Mouse (Mus musculus) MEL-GATA-1-ER (cell line): ENCODE results near the gene Il27ra.

Source experiments
- DNase-seq: peaks from one replicate; pipeline ENCODE4 v3.0.0-alpha.2; 2012; ENCODE audit warnings: low read depth; ENCODE audit errors: extremely low read depth

Il27ra gene

DNA sequence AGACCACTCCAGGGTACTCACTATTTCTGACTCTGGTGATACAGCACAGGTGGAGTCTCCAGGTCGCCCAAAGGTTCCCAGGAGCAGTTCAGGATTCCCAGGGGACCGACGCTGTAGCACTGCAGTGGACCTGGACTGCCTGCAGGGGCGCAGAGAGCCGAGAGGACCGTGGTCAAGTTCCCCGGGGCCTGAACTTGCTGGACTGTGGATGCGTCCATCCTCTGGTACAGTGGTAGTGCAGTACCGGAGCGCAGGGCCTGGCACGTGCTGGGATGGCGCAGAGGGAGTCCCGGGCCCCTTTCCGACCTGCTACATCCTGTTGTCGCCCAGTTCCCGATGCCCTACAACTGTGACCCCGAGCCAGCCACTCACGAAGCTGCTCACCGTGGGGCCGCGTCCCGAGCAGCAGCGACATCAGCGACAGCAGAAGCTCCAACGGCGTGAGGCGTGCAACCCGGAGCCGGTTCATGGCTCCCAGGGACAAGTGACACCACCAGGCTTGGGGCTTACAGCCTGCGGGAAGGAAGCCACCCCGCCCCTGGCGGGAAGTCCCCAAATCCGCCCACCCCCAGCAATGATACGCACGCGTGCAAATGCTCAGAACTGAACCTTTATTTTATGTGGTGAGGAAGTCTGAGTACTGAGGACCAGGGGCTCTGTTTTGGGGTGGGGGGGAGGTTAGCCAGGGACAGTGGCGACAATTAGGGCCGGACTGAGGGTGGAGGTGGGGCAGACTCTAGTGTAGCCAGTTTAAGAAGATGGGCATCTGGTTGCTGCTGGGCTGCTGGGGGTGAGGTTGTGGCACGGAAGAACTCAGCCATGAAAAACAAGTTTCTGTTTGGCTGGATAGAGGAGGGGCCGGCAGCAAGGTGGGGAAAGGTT, at the start of gene Il27ra:
Il27ra (minus strand) TSS at position 524 of the 882 bp plus-strand sequence.
- peak; percentile 68 for DNase-seq

DNA sequence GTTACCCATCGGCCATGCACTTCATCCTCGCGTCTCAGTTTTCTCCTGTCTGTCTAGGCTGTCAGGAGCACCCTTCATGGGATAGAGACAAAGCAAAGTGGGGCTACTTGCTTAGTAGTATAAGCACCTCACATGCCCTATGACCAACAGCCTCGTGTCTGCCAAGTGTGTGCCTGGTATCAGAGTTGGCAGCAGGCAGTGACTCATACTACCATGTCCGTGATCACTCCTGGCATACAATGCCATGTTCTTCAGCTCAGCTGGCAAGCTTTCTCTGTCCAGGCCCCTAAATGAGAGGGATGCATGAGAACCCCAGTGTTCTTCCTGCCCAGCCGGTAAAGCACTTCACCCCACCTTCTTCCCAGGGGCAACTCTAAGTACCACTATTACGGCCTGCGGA, 48.2 kb upstream of the Il27ra start:
- no peak for DNase-seq

DNA sequence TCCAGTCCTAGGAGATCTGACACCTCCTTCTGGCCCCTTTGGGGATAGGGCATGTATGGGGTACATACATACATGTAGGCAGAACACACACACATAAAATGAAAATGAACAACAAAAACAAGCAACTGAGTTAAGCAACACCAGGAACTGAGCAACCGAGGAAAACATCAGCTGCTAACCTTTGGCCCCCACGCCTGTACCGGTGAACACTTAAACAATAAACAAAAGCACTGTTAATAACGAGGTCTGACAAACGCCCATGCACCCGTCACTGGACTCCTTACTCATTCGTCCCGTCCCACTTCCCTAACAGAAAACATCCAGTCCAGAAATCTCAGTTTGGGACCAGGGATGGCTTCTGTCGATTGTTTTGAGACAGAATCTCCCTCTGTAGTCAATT, 46.9 kb upstream of the Il27ra start:
- no peak for DNase-seq

DNA sequence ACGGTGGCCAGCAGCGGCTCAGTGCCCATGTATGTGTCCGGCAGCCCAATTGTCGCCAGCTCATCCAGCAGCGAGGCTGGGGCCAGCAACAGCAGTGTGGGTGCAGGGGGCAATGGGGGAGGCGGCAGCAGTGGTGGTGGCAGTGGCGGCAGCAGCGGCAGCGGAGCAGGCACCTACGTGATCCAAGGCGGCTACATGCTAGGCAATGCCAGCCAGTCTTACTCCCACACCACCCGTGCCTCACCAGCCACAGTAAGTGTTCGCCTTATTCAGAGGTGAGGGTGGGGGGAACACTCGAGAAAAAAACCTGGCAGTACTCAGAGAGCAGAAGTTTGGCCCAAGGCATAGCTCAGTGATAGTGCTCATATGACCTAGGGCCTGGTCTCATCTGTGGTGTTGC, 45.4 kb upstream of the Il27ra start:
- DNase-seq = no peak

DNA sequence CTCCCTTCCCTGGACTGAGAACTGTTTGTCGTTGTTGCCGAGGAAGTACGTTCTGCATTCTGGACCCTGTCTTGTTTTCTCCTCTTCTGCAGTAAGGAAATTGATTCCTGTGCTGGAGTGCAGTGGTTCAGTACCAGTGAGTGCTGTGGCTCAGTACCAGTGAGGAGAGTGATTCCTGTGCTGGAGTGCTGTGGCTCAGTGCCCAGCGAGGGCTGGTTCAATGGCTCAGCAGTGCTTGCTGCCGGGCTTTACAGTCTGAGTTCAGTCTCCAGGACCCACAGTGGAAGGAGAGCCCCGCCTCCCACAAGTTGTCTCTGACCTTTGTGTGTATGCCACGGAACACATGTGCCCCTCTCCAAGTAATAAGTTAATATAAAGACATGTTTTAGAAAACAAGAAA, 44.8 kb upstream of the Il27ra start:
- no peak for DNase-seq

DNA sequence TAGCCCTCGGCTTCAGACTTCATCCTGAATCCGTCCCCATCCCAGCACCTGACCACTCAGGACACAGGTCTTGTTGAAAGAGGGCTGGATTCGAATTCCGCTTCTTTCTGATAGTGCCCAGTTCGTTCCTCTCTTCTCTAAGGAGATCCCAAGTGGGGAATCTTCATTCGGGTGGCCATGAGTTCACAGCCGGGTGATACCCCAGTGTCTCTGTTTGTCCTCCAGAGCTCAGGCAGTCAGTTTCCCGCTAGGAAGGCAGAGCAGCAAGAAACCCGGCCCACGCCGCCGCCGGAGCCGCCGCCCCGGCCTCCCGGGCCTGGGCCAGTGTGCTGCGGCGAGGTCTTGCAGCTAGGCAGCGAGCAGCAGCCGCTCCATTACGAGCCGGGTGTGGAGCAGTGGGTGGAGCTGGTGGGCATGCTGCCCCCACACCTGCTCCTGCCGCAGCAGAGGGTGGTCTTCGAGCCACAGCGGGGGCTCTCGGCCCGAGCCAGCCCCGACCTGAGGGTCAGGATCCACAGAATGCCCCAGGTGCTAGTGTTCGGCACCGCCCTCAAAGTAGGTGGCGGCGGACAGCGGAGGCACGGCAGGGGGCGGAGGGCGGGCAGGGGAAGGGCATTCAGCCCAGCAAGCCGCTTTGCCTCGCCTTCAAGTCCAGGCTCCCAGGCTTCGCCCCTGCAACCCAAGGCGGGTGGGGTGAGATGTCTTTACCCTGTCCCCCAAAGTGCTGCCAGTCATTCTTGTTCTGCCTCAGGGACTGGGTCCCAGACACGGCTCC, 42.1 kb upstream of the Il27ra start:
- no peak for DNase-seq

DNA sequence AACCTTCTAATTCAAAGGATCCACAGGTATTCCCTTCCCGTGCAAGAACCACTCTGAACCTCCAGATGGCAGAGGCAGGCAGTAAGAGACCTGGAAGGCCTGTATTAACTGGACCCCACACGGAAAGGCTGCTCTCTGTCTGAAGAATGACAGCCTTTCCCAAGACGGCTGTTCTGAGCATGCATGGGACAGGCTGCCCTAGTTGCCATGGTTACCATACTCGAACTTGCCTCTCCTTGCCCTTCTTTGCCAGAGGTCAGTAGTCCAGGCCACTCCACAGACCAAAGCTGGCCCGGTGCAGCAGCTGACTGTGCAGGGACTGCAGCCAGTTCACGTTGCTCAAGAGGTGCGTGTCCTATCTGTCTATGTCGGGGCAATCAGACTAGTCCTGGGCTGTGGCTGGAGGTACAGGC, 41.4 kb upstream of the Il27ra start:
- no peak for DNase-seq

DNA sequence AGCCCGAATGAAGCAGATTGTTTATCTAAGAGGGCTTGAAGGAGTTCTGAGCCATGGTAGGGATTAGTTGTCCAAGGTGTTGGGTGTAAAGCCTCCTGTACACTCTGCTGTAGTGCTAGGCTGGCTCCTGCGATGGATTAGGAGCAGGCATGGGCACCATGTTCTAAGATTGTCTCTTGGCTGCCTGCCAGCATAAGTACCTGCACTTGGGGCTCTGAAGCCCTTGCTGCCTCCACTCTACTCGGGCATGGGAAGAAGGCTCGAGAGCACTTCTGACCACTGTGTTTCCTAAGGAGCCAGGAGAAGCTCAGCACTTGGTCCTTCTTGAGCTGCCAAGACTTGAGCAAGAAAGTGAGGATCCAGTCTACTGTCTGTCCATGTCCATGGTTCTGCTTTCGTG, 36.8 kb upstream of the Il27ra start:
- no peak for DNase-seq

DNA sequence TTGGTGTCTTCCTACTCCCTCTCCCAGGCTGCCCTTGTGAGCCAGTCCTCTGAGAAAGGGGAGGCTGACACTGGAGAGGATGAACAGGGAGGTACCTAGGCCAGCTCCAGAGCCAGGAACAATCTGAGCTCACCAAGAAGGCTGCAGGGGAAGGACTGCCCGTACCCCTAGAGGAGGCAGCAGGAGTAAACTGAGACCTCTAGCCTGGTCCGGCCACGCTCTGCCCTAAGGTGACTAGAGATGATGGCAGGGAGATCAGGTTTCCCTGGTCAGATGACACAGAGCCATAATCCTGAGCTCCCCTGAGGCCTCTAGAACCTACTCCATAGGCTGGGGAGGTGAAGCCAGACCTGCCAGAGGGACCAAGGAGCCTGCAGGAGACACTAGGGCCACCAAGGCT, 34.5 kb upstream of the Il27ra start:
- no peak for DNase-seq

DNA sequence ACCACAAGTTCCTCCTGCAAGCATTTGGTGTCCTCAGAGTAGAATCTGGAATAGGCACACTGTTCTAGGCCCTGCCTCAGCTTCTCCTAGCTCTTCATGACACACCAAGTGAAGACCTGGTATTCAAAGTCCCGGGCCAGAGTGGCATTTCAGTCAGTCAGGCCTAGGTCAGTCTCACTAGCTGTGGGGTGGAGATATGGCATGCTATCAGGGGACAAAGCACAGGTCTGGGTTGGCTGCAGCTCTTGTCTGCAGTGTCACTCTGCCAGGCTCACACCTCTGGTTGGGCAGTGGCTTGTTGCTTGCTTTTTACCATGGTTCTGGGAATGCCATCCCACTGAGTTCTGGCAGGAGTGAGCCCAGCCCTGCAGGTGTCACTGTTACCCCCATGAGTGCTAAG, 34.0 kb upstream of the Il27ra start:
- DNase-seq = no peak

DNA sequence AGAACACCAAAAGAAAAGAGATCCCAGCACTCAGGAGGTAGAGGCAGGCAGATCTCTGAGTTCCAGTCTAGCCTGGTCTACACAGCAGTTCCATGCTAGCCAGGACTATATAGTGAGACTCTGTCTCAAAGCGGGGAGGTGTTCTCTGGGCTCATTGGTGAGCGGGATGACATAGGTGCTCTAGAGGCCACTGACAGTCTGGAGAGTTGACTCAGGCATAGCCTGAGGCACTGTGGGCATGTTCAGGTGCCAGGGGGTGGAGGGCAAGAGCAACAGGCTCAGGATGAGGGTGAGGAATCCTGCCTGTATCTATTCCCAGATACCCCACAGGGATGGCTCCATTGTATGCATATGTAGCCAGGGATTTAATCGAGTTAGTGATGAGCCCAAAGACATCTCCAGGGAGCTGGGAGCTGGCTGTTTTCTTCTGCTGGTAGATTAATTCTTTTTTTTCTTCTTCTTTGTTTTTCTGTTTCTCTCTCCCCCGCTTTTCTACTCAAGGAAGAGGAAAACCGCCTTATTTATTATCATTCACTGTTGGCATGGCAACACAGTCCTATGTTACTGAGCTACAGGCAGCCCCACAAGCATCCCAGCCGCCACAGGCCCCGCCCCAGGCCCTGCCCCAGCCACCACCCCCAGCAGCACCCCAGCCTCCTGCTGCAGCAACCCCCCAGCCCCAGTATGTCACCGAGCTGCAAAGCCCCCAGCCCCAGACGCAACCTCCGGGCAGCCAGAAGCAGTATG, 31.0 kb upstream of the Il27ra start:
- no peak for DNase-seq

DNA sequence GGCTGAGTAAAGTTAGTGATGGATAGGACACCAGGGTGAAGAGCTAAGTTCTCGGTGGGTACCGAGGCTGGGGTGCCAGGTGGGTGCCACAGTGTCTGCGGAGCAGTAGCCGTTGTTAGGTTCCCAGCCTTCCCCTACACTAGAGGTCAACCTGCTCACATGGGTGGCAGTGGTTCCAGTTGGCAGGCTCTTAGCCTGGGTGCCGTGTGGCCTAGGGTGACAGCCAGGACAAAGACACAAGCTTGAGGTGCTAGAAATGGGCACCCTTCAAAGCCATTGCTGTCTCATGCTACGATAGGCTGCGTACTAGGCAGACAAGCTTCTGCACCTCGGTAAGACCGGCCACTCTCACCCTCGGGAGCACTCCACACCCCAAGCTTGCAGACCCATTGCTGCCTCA, 29.9 kb upstream of the Il27ra start:
- no peak for DNase-seq

DNA sequence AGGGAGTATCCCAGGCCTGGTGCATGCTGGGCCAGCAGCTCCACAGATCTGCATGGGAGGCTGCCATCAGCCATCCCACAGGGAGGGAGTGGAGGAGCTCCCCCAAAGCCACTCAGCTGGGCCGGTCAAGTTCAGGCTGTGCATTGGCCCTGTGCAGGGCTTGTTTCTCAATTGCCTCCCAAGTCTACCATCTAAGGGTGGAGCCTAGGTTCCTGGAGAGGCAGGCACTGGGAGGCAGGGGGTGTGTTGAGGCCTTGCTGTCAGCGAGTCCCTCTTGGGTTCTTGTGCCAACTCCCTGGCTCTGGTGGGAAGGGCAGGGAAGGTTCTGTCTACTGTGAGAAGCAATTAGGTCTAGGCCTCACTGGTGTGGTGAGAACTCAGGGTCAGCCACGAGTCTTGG, 29.5 kb upstream of the Il27ra start:
- DNase-seq = no peak

DNA sequence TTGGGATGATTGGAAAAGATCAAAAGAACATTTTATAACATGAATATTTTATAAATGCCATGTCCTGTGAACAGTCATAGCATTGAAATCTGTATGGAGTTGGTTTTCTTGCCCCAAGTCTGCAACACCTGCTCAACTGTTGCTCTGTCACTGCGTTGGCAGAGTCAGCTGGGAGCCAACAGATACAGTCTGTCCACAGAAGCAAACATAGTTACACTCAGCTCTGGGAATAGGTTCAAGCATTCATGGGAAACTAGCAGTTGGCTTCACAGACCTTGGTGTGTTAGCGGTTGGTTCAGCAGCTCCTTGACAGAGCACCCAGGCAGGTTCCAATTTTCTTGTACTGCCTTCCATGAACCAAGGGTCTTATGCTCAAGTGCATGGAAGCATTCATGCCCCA, 28.3 kb upstream of the Il27ra start:
- DNase-seq = no peak

DNA sequence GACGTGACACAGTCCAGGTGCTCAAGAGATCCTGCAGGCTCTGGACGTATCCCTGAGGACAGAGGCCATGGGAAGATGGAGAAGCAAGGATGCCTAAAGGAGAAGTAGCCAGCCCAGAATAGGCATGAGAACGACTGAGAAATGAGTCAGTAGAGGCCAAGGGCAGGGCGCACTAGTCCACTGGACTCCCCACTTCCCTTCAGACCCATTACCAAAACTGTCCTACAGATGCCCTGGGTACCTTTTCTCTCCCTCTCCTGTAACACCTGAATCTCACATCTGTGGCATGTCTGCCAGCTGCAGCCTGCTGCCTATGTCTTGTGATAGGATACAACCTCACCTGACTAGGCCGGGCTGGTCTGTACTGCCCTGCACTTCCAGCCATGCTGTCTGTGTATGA, 27.9 kb upstream of the Il27ra start:
- no peak for DNase-seq

DNA sequence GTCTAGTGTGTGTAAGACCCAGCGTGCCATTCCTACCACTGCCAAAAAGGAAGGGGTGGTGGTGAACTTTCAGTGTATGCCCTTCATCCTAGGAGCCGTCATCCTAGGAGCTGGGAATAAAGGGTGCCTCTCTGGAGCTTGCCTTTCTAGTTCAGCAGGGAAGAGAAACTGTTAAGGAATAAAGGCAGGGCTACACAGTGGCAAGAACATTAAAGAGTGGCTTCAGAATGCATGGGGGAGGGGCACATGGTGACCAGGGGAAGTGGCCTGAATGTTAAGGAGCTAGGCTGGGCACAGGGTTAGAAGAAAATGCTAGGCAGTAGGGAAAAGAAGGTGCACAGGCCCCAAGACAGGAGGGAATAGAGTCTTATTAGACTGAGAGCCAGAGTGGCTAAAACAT, 27.4 kb upstream of the Il27ra start:
- DNase-seq = no peak

DNA sequence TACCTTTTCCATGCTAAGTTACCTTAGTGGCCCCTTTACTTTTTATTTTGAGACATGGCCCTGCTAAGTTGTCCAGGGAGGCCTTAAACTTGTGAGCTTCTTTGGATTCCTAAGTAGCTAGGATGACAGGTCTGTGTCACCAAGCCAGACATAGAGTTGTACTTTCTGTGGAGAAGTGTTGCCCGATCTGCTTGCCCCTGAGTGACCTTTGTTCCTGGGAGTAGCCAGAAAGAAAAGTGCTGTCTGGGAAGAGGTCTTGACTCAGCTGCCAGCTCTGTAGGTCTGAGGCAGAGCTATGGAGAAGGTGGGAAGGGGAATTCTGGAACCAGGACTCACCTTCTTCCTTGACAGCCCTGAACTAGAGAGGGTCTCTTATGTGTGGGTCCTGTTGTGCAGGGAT, 26.8 kb upstream of the Il27ra start:
- DNase-seq = no peak

DNA sequence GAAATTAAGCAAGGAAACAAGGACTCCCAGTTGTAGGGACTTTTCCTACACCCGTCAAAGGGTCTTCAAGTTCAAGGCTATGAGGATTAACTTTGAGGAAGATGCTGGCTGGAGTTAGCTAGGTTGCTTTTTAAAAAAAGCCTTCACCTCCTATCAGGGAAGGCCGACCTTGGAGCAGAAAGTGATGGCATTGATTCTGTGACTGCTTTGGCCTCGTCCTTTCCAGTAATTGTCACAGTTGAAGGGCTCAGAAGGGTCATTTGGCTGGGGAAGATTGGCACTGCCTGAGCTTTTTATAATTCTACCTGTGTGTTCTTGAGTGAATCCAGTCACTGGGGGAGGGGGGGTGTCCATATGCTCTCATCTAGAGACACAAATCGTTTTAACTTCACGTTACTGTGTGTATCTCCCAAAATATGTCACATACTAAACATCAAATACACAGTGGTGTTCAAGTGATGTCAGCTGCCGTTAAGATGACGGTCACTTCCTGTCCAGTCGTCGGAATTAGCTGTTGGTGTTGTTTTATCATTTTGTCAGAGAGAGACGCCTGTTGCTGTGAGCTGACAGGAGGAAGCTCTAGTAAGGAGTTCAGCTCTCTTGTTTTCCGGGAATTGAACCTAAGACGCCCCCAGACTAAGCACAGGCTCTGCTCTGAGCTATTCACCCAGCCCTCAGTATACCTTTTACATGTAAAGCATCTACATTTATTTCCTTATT, 26.1 kb upstream of the Il27ra start:
- no peak for DNase-seq

DNA sequence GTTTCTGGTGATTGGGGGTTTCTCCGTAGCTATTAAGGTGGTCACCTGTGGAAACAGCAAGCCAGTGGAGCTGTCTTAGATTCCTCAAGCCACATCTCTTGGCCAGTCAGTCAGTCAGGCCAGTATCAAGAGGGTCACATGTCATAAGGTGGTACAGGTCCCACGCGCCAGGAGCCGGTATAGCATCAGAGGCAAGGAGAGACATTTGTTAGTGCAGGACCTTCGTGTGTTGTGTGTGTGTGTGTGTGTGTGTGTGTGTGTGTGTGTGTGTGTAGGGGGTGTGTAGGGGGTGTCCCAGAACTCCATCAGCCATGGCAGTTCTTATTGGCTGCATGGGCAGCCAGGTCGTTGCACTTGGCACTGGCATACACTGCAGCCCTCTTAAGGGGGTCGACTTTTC, 25.5 kb upstream of the Il27ra start:
- no peak for DNase-seq

DNA sequence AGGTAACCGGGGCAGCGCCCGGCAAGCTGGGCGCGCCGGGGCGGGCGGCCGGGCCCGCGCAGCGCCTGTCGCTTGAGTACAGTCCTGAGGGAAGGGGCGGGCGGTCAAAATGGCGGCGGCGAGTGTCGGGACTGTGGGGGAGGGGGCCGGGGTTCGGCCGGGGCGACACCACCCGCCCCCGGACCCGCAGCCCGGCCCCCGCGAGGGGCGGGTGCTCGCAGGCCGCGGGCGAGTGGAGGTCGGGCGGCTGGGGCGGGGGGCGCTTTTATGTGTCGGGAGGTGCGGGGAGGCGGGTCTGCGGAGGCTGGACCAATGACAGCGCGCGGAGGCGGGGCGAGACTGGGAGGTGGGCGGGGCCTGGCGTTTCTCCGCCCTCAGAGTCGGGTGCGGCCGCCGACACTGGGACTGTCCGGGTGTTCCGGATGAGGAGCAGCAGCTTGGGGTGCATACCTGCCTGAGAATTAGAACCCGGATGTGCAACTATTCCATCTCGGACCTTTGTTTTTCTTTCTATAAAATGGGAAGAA, 24.7 kb upstream of the Il27ra start:
- DNase-seq = peak; percentile 40

DNA sequence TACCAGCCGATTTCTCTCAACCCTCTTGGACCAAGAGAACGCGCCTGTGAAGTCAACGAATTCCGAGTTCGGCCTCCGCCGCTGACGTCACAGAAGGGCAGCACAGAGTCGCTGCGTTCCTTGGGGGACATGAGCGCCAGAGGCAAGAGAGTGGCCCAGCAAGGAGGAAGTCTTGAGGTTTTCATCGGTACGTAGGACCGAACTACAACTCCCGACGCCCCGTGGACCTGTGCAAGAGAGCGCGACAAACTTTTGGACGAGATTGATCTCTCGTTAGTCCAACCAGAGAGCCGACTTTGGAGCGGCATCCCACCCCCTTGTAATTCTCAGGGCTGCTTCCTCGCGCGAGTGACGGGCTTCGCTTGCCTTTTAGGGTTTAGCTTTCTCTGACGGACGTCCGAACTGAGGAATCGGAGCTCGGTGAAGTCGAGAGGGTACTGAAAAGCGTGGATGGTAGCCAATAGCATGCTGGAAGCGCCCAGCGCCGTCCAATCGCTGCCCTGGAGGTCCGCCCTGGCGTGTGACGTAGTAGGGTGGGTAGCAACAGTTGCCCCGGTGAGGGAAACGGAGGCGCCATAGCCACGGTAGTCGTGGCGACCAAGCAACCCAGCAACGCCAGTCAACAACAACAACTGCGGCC, 24.0 kb upstream of the Il27ra start, which contains the start of gene Rfx1:
Rfx1 (plus strand) TSS at position 544 of the 640 bp plus-strand sequence.
- peak; percentile 100 for DNase-seq
